Mouse (Mus musculus) adrenal gland, adult 18-20 months (tissue): ENCODE data around the gene Eml2. TPM values are rescaled to one million over a fixed set of nuclear protein-coding genes. Genes with fewer than 3 reads are reported as not detected.

Source experiments
- DNase-seq, 2 experiments: peaks; one replicate each; pipeline ENCODE4 v3.0.0; 2021 to 2022; ENCODE audit warnings: low spot score in 2 of 2
- total RNA-seq, 2 experiments: library from RNA; stranded (reverse); gene quantifications; 1 replicate in 1 of 2; 2 replicates in 1 of 2; pipeline ENCODE4 v1.2.3; 2021

The Eml2 gene
- total RNA-seq, 2 experiments from 2014 or later = 33.9 to 43.9 TPM

DNA sequence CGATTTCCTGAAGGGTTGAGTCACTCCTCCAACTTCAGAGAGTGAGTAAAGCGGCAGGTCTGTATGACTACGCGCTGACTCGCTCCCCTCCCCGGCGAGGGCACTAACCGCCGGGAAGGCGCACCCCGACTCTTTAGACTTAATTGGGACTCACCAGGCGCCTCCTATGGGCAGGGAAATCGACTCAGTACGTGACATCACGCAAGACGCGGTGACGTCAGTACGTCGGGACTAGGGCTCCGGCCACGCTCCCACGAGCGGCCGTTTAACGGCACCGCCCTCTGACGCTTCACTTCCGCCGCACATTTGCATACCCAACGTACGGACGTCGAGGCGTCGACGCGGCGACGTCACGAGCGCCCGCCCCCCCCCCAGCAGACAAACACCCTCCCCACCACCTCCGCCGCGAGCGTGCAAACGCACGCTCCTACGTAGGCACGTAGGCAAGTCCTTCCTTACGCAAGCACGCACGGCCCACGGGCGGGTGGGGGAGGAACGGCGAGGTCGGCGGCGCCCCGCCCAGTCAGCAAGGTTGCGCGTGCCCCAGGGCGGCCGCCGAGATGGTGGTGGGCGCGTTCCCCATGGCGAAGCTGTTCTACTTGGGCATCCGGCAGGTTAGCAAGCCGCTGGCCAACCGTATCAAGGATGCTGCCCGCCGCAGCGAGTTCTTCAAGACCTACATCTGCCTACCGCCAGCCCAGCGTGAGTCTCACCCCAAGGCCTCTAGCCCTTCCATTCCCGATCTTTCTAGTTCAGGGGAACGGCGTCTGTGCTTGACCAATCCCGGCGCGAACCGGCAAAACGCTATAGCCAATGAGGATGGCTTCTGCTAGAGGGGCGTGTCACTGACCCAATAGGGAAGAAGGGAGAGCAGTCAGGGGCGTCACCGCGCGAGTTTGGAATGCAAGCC lies 51.9 kb downstream of the Eml2 start, which contains the start of gene Opa3:
Gene Opa3, plus strand, starts transcription at position 452 of the 910 bp plus-strand sequence.
- DNase-seq = peak; percentile 97 to 98

DNA sequence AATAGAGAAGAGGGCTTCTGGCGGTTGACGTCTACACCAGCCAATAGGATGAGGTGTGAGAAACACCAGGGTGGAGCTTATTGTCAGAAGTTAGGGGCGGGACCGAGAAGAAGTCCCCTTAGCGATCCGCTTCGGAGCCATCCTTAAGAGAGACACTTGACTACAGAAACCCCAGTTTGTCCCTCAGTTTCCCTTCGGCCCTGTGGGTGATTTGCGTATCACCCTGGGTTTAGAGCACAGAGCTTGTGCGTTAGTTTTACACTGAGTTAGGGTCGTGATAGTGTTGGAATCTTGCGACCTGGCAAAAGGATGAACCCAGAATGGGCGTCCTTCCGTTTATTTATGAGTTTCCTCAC lies 52.5 kb downstream of the Eml2 start:
- no peak for DNase-seq

DNA sequence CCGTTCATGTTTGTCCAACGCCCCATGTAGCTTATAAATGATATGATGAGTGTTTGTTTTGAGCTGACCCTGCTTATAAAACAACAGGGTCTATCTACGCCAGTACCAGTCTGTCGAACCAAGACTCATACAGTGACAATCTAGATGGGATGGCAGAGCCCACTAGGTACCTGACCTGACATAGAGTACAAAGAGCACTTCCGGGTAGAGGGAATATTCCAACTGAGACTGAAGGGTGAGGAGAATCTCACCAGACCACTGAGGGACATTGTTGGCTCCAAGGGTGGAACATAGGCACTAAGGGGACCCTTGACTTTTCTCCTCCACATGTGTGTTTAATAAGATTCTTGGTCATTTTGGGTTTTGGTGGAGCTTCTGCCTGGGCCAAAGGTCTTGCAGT lies 53.2 kb downstream of the Eml2 start:
- no peak for DNase-seq

DNA sequence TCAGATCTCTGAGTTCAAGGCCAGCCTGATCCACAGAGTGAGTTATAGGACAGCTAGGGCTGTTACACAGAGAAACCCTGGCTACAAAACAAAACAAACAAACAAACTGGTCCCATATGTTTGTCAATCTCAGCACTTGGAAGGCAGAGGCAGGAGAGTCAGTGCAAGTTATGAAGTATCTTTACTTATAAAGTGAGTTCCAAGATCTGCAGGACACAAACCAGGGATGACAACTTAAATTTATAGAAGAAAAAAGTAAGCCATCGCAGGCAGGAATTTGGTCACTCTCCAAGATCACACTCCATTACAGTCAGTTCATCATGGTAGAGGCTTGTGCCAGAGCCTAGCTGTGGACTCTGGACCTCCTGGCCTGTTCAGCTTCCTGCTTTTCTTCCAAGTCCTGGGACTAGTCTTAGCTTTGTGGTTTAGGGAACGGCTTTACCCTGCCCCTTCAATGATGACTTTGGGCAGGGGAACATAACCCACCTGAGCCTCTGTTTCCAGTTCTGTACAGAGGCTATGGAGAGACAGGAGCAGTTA lies 53.9 kb downstream of the Eml2 start:
- DNase-seq = no peak

DNA sequence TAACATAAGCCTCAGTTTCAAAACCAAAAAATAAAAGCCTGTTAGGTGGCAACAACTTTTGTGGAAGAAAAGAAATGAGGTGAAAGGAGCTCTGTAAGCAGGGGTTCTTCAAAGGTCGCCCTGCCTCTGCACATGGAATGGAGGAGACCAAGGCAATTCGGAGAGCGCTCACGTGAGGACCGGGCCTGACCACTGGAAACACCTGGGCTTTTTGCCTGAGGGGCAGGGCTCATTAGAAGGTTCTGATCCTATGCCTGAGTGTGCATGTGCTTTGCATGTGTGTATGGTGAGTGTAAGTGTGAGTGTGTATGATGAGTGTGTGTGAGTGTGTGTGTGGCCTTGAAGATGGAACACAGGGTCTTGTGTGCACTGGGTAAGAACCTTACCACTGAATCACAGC lies 54.7 kb downstream of the Eml2 start:
- no peak for DNase-seq

DNA sequence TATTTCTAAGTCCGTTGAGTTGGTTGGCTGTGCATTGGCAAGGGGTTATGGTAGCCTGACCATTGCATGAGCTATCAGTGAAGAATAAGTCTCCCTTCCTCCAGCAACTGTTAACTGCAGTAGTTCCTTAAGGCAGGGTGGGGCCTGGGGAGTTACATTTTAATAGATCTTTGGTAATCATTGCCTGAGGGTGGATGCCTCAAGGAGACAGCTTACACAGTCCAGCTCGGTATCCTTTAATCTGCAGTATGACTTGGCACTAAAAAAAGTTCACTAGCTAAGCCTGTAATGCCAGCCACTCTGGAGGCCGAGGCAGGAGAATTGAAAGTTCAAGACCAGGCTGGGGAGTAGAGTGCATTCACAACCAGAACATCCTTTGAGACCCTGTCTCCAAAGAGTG lies 55.6 kb downstream of the Eml2 start:
- no peak for DNase-seq

DNA sequence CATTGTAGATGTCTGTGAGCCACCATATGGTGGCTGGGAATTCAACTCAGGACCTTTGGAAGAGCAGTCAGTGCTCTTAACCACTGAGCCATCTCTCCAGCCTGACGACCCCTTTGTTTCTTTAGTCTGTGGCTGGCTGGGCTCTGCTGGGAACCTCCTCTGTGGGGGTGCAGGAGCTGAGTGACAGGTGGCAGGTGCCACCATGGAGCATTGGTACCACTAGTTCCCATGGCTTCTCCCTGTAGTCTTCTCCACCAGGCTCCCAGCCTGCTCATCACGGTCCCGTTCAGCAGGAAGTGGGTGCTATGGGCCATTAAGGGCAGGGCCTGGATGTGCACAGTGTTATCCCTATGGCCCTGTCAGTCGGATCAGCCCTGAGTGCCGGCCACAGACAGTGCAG lies 58.4 kb downstream of the Eml2 start:
- no peak for DNase-seq

DNA sequence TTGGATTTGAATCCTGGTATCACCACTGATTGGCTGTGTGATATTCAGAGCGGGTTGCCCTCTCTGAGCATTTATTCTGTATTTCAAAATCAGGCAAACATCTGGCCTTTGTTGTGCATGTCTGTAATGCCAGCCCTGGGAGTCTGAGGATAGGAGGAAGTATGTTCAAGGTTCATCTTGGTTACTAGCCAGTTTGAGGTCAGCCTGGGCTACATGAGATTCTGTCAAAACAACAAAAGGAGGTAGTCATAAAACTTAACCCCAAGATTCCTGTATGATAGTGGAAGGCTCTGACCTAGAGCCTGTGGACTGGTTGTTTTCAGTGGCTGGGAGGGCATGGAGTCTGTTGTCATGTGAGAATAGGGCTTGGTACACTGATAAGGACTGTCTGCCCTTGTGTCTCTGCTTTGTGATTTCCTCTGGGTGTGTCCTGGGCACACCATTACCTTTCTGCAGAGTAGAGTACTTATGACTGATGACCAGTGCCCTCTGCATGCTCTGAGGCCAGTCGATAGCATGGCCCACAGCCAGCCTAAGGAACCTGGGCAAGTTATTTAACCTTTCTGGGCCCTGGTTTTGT lies 59.0 kb downstream of the Eml2 start:
- no peak for DNase-seq

DNA sequence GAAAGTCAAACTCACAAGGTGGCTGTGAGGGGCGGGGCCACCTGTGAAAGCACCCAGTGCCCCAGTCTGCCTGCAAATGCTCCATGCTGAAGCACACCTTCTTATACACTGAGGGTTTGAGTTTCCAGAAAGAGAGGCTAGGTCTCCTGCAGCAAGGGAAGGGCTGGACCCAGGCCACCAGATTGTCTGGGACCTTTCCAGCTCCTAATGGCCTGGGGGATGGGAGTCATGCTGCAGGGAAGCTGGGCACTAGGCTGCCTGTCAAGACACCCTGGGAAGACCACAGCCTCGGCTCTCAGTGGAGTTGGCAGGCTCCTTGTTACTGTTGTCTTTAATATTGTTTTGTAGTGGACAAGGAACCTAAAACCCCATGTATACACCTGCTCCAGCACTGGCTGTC lies 60.2 kb downstream of the Eml2 start:
- no peak for DNase-seq

DNA sequence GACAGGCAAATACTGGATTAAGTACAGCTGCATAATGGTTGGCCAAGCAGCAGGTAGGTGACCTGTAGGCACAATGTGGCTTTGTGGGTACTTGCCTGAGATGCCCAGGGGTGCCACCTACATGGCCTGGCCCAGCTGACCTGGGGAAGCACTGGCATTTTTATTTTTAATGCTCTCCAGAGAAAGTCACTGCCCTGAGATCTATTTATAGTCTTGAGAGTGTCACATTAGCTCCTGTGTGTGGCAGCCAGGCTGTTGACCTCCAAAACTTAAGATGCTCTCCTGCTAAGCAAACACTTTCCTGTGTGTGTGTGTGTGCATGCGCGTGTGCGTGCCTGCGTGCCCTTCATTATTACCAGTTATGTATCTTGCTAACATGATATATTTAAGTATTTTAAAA lies 62.1 kb downstream of the Eml2 start:
- DNase-seq = no peak

DNA sequence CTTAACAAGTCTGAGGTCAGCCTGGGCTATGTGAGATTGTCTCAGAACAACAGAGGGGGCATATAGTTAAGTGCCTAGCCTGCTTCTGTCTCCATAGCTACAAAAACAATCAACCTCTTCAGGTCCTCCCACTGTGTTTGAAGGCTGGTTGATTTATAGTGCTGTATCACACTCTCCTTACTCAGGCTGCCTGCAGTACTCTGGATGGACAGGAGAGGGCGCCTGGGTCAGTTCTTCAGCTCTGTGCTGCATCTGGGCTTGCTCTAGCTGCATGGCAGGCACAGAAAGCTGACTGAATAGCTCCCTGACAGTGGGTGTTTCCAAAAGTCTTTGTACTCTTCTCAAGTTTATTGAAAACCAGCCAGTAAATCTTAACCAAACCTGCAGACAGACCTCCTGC lies 63.2 kb downstream of the Eml2 start:
- peak; percentile 90 to 91 for DNase-seq

DNA sequence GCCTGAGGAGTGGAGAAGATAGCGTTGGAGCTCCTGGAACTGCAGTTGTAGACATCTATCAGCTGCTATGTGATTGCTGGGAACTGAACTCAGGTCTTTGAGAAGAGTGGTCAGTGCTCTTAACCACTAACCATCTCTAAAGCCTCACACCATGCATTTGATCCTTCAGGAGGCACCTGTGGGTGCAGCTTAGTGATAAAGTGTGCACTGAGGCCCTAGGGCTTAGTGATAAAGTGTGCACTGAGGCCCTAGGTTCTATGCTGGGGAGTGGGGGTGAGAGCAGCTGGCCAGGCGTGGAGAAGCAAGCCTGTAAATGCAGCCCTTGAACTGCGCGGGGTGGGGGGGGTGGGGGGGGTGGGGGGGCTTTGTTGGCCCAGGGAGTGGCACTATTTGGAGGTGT lies 63.8 kb downstream of the Eml2 start:
- DNase-seq = no peak

DNA sequence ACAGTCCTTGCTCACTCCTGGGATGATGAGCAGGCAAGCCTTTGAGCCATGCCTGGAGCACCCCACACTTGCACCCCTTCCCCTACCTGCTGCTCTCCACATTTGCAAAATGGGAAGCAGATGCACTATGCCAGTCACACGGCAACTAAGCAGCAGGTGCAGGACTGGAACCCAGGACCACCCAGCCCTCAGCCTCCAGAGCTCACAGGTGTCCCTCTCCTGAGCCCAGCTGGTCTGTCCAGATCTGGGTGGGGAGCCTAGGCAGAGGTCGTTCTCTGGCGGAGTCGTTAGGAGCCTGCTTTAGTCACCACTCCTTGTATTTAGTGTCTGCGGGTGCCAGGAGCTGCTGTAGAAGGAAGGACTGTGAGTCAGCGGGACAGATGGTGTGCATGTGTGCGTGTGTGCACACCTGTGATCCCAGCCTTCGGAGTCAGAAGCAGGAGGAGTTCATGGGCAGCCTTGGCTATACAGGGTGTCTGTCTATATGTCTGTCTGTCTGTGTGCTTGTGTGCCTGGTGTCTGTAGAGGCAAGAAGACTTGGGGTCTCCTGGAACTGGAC lies 64.8 kb downstream of the Eml2 start:
- no peak for DNase-seq

DNA sequence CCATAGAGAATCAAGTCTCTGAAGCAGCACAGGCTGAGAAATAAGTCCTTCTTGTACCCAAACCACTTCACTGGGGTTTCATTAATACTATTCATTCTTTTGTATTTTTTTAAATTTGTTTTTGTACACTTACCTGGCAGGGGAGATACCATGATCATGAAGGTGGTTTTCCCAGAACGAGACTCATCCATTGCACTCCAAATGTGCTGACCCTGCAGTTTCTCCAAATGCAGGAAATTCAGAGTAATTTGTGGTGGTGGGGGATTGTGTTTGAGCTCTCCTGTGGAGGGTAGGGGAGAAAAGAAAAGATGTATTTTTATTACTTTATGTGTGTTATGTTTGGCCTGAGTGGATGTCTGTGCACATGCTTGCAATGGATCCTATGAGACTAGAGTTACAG lies 65.8 kb downstream of the Eml2 start:
- DNase-seq = no peak

DNA sequence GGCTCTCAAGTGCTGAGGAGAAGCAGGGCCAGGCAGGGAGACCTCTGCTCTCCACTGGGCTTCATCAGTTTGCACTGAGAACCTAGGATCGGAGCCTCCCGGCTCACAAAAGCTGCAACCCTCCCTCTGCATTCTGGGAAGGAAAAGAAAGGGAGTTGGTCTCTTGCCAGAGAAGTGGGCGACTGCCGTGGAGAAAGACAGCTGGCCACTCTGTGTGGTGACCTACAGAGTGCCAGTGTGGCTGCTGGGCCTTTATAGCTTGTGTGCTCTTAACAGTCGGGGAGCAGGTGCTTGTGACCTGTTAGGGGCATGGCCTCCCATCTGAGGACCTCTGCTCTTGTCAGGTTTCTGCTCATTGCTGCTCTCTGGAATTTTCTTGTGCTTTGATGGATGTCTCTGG lies 67.6 kb downstream of the Eml2 start:
- DNase-seq = no peak

DNA sequence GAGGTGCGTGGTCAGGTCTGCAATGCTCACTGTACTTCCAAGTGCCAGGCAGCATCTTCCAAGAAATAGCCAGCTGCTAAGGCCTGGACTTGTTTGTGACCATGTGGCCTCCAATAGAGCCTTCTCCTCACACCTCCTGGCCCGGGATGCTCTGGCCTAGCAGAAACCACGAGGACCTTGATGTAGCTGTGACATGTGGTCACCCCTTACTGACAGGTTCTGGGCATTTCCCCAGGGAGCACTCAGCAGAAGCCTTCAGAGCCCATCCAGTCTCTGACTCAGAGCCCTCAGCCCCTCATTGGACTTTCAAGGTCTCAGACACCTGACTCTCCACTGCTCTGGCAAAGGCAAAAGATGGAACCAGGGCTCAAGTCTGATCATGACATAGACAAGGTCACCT lies 68.9 kb downstream of the Eml2 start:
- DNase-seq = no peak

DNA sequence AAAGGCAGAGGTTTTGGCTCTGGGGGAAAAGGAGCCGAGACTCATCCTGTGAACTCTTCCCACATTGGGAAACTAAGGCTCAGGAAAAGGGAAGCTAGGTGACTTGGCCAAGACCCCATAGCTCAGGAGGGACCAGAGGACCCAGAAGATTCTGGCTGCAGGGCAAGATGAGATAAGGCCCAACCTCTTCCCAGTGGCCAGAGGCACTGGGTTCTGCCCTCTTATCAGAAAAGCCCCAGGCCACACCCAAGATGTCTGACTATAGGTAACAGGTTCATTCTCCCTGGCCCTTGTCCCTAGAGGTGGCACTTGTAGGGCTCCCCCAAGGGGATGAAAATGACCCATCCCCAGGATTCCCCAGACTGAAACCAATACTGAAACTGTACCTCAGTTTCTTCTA lies 70.6 kb downstream of the Eml2 start:
- DNase-seq = no peak

DNA sequence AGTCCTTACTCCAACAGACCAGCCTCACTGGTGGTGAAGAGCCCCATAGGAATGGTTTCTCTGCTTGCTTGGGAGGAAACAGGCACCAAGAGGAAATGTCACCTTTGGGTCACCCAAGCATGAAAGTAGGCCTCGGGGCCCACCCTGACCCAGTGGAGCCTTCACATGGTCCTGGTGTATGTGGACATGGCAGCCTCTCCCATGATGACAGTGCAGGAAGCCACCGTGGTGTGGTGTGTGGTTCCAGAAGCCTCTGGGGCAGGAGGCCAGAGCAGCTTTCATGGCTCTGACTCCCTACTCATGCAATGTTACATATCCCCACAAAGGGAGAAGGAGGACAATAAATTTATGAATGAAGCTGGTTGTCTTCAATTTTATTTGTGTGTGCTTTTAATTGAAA lies 71.3 kb downstream of the Eml2 start:
- no peak for DNase-seq

DNA sequence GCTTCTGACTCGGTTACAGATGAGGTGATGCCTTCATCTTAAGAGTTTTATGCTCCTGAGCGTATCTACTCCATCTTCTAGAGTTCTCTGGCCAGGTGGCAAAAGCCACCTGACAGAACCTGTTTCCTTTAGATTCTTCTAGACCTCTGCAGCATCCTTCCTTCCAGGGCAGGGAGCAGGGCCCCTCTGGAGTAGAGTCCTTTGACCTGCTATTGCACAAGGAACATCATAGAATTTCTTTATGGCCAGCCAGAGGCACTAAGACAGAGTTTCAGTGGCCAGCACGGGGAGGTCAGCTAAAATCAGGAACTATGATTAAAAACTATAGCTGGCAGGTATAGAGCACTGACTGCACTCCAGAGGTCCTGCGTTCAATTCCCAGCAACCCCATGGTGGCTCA lies 75.9 kb downstream of the Eml2 start:
- DNase-seq = no peak

DNA sequence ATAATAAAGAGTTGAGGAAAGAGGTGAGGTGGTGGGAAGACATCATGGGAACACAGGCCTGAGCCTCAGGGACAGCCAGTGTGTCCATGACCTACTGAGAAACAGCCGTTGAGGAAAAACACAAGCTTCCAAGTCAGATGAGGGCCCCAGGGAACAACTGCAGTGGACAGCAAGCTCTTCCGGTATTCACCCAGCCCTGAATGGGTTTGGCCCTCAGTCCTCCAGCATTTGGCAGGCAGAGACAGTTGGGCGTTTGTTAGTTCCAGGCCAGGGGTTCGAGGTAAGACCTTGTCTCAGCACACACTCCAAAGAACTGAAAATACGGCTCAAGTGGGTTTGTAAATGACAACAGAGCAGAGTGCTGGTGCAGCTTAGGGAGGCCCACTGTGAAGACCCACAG lies 77.2 kb downstream of the Eml2 start:
- no peak for DNase-seq

DNA sequence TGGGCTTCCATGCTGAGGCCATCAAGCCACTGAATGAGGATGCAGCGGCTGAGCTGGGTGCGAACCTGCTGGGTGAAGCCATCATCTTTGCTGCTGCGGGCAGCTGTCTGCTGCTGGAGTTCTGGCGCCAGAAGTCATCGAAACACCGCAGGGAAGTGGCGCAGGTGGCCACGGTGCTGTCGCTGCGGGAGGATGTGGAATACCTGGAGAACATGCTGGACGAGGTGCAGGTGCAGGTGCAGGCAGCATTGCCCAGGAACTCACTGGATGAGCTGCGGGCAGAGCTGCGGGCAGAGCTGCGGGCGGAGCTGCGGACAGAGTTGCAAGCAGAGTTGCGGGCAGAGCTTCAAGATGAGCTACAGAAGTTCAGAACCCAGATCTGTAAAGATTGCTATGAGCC lies 79.2 kb downstream of the Eml2 start:
- no peak for DNase-seq
